ENCODE assay signal across 23 mouse cellular contexts in genomic region chr8:124681077-124681791, GRCm38 (mm10). TPM values are rescaled to one million over a fixed set of nuclear protein-coding genes. Genes with fewer than 3 reads are reported as not detected.
DNase-seq lines count a peak whose midpoint lies in the region; ATAC-seq lines count a peak whose summit lies in the region.
"Had no signal": no experiment of that assay in that cellular context is flagged by ENCODE, and none has a peak within 500 bp of the region (broad histone marks: within the 10 kb centered on the region; RNA-seq: fewer than 3 reads in every experiment).

No protein-coding gene starts in this region.

- peaks cover 97% of the 10 kb centered on the region for H3K36me3 ChIP-seq in midbrain, embryonic 10.5 days
- H3K36me3 ChIP-seq in midbrain, embryonic 11.5 days (ENCODE audit: control insufficient read depth, insufficient read depth, low read length), result peaks cover 19% of the 10 kb centered on the region; the same call in 1 of the 2 replicates
- peaks cover 45% of the 10 kb centered on the region for H3K36me3 ChIP-seq in lung, embryonic 15.5 days

- no peak overlapping the region for H3K4me2 ChIP-seq in midbrain, embryonic 11.5 days
- no peak overlapping the region for H3K4me2 ChIP-seq in lung, embryonic 15.5 days
- H3K4me2 ChIP-seq: liver, embryonic 13.5 days had no signal

- H3K4me1 ChIP-seq in midbrain, embryonic 10.5 days, result peaks cover 22% of the 10 kb centered on the region
- peaks cover 2% of the 10 kb centered on the region; the same call in 1 of the 2 replicates for H3K4me1 ChIP-seq in midbrain, embryonic 11.5 days (ENCODE audit: control insufficient read depth, insufficient read depth, low read length)
- peaks cover 18% of the 10 kb centered on the region for H3K4me1 ChIP-seq in lung, embryonic 15.5 days
- H3K4me1 ChIP-seq: hindbrain, embryonic 10.5 days; liver, embryonic 13.5 days had no signal

- 67% methylated on average over 10 of the region's 10 CpGs for WGBS in midbrain, embryonic 10.5 days
- WGBS in midbrain, embryonic 11.5 days, result 57% methylated on average over 10 of the region's 10 CpGs
- 60% methylated on average over 10 of the region's 10 CpGs for whole genome bisulfite sequencing in lung, embryonic 15.5 days

- no peak overlapping the region for H3K4me3 ChIP-seq in midbrain, embryonic 10.5 days
- no peak overlapping the region for H3K4me3 ChIP-seq in midbrain, embryonic 11.5 days (ENCODE audit: low read depth, low read length)
- H3K4me3 ChIP-seq in lung, embryonic 15.5 days, result no peak overlapping the region
- H3K4me3 ChIP-seq: heart, embryonic 10.5 days; hindbrain, embryonic 10.5 days; left cerebral cortex, adult 2 months; liver, embryonic 13.5 days had no signal

- peak; percentile 25 for DNase-seq in midbrain, embryonic 10.5 days (ENCODE audit: low spot score)
- DNase-seq in midbrain, embryonic 11.5 days (ENCODE audit: low spot score, missing footprints), result no peak
- DNase-seq in brain, adult 2 months (ENCODE audit: low read depth, low spot score), result peak; percentile 21
- DNase-seq in lung, postnatal 36 days, result peak; percentile 77
- DNase-seq in spleen, postnatal 36 days (ENCODE audit: low spot score in 2 of 2), result no peak
- DNase-seq in adrenal gland, postnatal 4 days (ENCODE audit: low spot score in 2 of 2), result no peak
- DNase-seq: adrenal gland, postnatal 25 days; cerebellum, adult 11 months; cerebellum, postnatal 10 days; gastrocnemius, postnatal 10 days; kidney, adult 2 months; kidney, postnatal 10 days; liver, embryonic 13.5 days; thymus, postnatal 25 days had no signal

- no peaks in the 10 kb centered on the region for H3K27me3 ChIP-seq in midbrain, embryonic 10.5 days (ENCODE audit: low read depth, poor library complexity, severe bottlenecking)
- H3K27me3 ChIP-seq in midbrain, embryonic 11.5 days (ENCODE audit: control insufficient read depth, insufficient read depth, low read length), result no peaks in the 10 kb centered on the region
- H3K27me3 ChIP-seq in lung, embryonic 15.5 days, result no peaks in the 10 kb centered on the region
- H3K27me3 ChIP-seq: CH12.LX; liver, embryonic 13.5 days had no signal

- ATAC-seq in midbrain, embryonic 11.5 days (ENCODE audit: low FRiP score), result no peak
- ATAC-seq in lung, embryonic 15.5 days (ENCODE audit: borderline replicate concordance, extremely low read depth, low FRiP score, low TSS enrichment), result no peak
- ATAC-seq in frontal cortex, adult (ENCODE audit: low TSS enrichment), result no peak
- ATAC-seq: forebrain, embryonic 14.5 days had no signal

- no peaks in the 10 kb centered on the region for H3K9me3 ChIP-seq in midbrain, embryonic 10.5 days (replicated peaks)
- H3K9me3 ChIP-seq in midbrain, embryonic 11.5 days (ENCODE audit: control insufficient read depth, low read length), result no peaks in the 10 kb centered on the region
- H3K9me3 ChIP-seq in lung, embryonic 15.5 days, result no peaks in the 10 kb centered on the region
- H3K9me3 ChIP-seq: G1E; heart, embryonic 10.5 days; hindbrain, embryonic 10.5 days; liver, embryonic 13.5 days had no signal

- H3K9ac ChIP-seq in midbrain, embryonic 11.5 days (ENCODE audit: low read length), result no peak overlapping the region
- H3K9ac ChIP-seq in lung, embryonic 15.5 days, result no peak overlapping the region
- H3K9ac ChIP-seq: liver, embryonic 13.5 days had no signal

- no peak overlapping the region for H3K27ac ChIP-seq in midbrain, embryonic 10.5 days (replicated peaks)
- H3K27ac ChIP-seq in midbrain, embryonic 11.5 days (ENCODE audit: low read depth, low read length), result no peak overlapping the region
- H3K27ac ChIP-seq in lung, embryonic 15.5 days, result 0 out of 2 replicates have a peak overlapping the region, but pooled peaks have one; percentile 10
- H3K27ac ChIP-seq: heart, embryonic 10.5 days; hindbrain, embryonic 10.5 days; left cerebral cortex, adult 2 months; liver, embryonic 13.5 days; macrophage had no signal

RNA-seq across cellular contexts. Expression of gene 2310022B05Rik, which starts 18.1 kb away (rescaled TPM):
- polyA plus RNA-seq in midbrain, embryonic 10.5 days (2016; fragmentation: Nextera tagmentation; extraction: Ambion mirVana), result 17.5 and 17.7 TPM in 2 replicates
- polyA plus RNA-seq in midbrain, embryonic 11.5 days (2014; fragmentation: Nextera tagmentation; extraction: Ambion mirVana), result 17.4 and 21.2 TPM in 2 replicates
- 29.9 and 30.1 TPM in 2 replicates for polyA plus RNA-seq in lung, embryonic 15.5 days (2015; fragmentation: Nextera tagmentation; extraction: Ambion mirVana)
- 10 to 100 TPM; 75.8 to 77.2 TPM for total RNA-seq in adrenal gland, postnatal 4 days (2021)

RNA-seq across cellular contexts. Expression of gene Ttc13, which starts 40.5 kb away (rescaled TPM):
- polyA plus RNA-seq in midbrain, embryonic 10.5 days (2016; fragmentation: Nextera tagmentation; extraction: Ambion mirVana), result 53.3 and 56.0 TPM in 2 replicates
- 61.5 and 62.7 TPM in 2 replicates for polyA plus RNA-seq in midbrain, embryonic 11.5 days (2014; fragmentation: Nextera tagmentation; extraction: Ambion mirVana)
- polyA plus RNA-seq in lung, embryonic 15.5 days (2015; fragmentation: Nextera tagmentation; extraction: Ambion mirVana), result 47.0 and 49.7 TPM in 2 replicates
- 10 to 100 TPM; 50.1 to 53.1 TPM for total RNA-seq in adrenal gland, postnatal 4 days (2021)

RNA-seq across cellular contexts. Expression of gene Arv1, which starts 40.7 kb away (rescaled TPM):
- 35.4 and 36.5 TPM in 2 replicates for polyA plus RNA-seq in midbrain, embryonic 10.5 days (2016; fragmentation: Nextera tagmentation; extraction: Ambion mirVana)
- polyA plus RNA-seq in midbrain, embryonic 11.5 days (2014; fragmentation: Nextera tagmentation; extraction: Ambion mirVana), result 31.1 and 33.0 TPM in 2 replicates
- polyA plus RNA-seq in lung, embryonic 15.5 days (2015; fragmentation: Nextera tagmentation; extraction: Ambion mirVana), result 21.8 and 23.8 TPM in 2 replicates
- 10 to 100 TPM; 20.0 to 20.9 TPM for total RNA-seq in adrenal gland, postnatal 4 days (2021)

Comparison
In these comparisons a context has a peak if more than half of its experiments do, and no peak if none do; other contexts are left out.
1. DNase-seq: peak in midbrain, embryonic 10.5 days (single experiment), brain, adult 2 months (single experiment) and lung, postnatal 36 days (single experiment); none in midbrain, embryonic 11.5 days (single experiment), spleen, postnatal 36 days (0 of 2) and adrenal gland, postnatal 4 days (0 of 2).